Mouse (Mus musculus) hindbrain, embryonic 10.5 days (tissue): ENCODE measurements around the gene Gm15293. TPM values are rescaled to one million over a fixed set of nuclear protein-coding genes. Genes with fewer than 3 reads are reported as not detected.
"Not testable (repeated sequence)": the region's sequence is repeated elsewhere in the genome, so short reads cannot be mapped to it uniquely, and the experiment has no call there.

Source experiments
- DNase-seq: peaks from one replicate; pipeline ENCODE4 v3.0.0-alpha.2; 2017; ENCODE audit warnings: low spot score
- H3K27ac ChIP-seq: fragments of 300-500 bp; sonication (generic); 2 replicates; pipeline ENCODE4 v1.5.1; 2016; ENCODE audit warnings: mild to moderate bottlenecking, moderate library complexity
- H3K27me3 ChIP-seq: fragments of 300-500 bp; sonication (generic); 2 replicates; pipeline ENCODE4 v1.6.1; 2016; ENCODE audit warnings: mild to moderate bottlenecking; ENCODE audit not compliant: poor library complexity, insufficient read depth, severe bottlenecking
- H3K36me3 ChIP-seq: fragments of 300-500 bp; sonication (generic); 2 replicates; pipeline ENCODE4 v1.6.1; 2016; ENCODE audit warnings: mild to moderate bottlenecking, moderate library complexity
- H3K4me1 ChIP-seq: fragments of 300-500 bp; sonication (generic); replicated peaks from 2 replicates; pipeline ENCODE4 v1.6.1; 2016; ENCODE audit warnings: mild to moderate bottlenecking
- H3K4me3 ChIP-seq: fragments of 300-500 bp; sonication (generic); 2 replicates; pipeline ENCODE4 v1.5.1; 2016; ENCODE audit warnings: mild to moderate bottlenecking, moderate library complexity
- H3K9me3 ChIP-seq: fragments of 300-500 bp; sonication (generic); 2 replicates; pipeline ENCODE4 v1.6.1; 2016; ENCODE audit warnings: mild to moderate bottlenecking, moderate library complexity
- WGBS: fragments of 180-500 bp; shearing (Covaris S2); methylation state at CpG from one replicate; pipeline ENCODE4 v1.1.7; 2016; 5-methylcytosine and 5-hydroxymethylcytosine counted together
- polyA plus RNA-seq: library from polyadenylated mRNA; unstranded; fragments of >200 nt; fragmentation: Nextera tagmentation; extraction: Ambion mirVana; gene quantifications from 2 replicates; pipeline ENCODE4 v1.2.1, GENCODE M21; 2016

Gene Gm15293
- polyA plus RNA-seq = not detected in 2 replicates

- not testable (repeated sequence) for H3K27me3 ChIP-seq, H3K36me3 ChIP-seq, DNase-seq, H3K4me1 ChIP-seq, H3K9me3 ChIP-seq, H3K4me3 ChIP-seq, H3K27ac ChIP-seq
- no CpG with 5 or more reads among the region's 1 CpGs for WGBS
Observed at GRCm38 (mm10) chr8:21201261-21201660, at the start of gene Gm15293. Gm15293 (plus strand) TSS chr8:21201561.

DNA sequence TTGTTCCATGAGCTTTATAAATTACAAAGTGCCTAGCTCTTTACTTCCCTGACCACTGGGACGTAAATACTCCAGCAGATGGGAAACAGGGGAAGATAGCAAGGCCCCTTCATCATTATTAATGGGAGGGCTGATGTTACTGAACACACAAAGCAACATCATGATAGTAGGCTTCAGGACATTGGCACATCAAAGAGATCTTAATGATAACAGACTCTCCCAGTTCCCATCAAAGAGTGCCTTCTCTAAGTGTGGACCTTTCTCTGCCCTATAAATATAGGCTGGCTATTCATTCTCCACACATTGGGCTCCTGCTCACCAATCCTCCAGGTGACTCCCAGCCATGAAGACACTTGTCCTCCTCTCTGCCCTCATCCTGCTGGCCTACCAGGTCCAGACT lies 39.4 kb upstream of the Gm15293 start, which contains the start of gene Defa22:
TSS of gene Defa22 (plus strand) at position 301 of the 400 bp plus-strand sequence.
- not testable (repeated sequence) for H3K4me3 ChIP-seq, H3K36me3 ChIP-seq, H3K9me3 ChIP-seq, H3K27me3 ChIP-seq, DNase-seq, H3K4me1 ChIP-seq, H3K27ac ChIP-seq
- WGBS = no CpG with 5 or more reads among the region's 1 CpGs

- H3K36me3 ChIP-seq, H3K27ac ChIP-seq, H3K4me3 ChIP-seq, DNase-seq, H3K9me3 ChIP-seq, H3K27me3 ChIP-seq, H3K4me1 ChIP-seq: not testable (repeated sequence)
- WGBS = no CpG with 5 or more reads among the region's 1 CpGs
Observed at GRCm38 (mm10) chr8:21191314-21191713, 10.0 kb upstream of the Gm15293 start, which contains the start of gene Defa31. Defa31 (plus strand) TSS chr8:21191614.

Other genes starting within 250 kb of the Gm15293 start
- not detected in 2 replicates for gene Defa21, start 176.0 kb upstream of the Gm15293 start, polyA plus RNA-seq
- not detected in 2 replicates for gene Defa23, start 146.5 kb upstream of the Gm15293 start, polyA plus RNA-seq
- not detected in 2 replicates for gene Defa35, start 136.5 kb upstream of the Gm15293 start, polyA plus RNA-seq
- gene Defa25, start 117.1 kb upstream of the Gm15293 start, polyA plus RNA-seq = not detected in 2 replicates
- not detected in 2 replicates for gene Gm14851, start 105.5 kb upstream of the Gm15293 start, polyA plus RNA-seq
- not detected in 2 replicates for gene Defa30, start 66.9 kb upstream of the Gm15293 start, polyA plus RNA-seq
- gene Defa22, start 39.3 kb upstream of the Gm15293 start, polyA plus RNA-seq = not detected in 2 replicates
- not detected in 2 replicates for gene Defa31, start 9.9 kb upstream of the Gm15293 start, polyA plus RNA-seq
- not detected in 2 replicates for gene Gm15292, start 48.2 kb downstream of the Gm15293 start, polyA plus RNA-seq
- gene Defa27, start 114.0 kb downstream of the Gm15293 start, polyA plus RNA-seq = not detected in 2 replicates
- not detected in 2 replicates for gene Defa29, start 125.5 kb downstream of the Gm15293 start, polyA plus RNA-seq
- not detected in 2 replicates for gene Defa2, start 177.0 kb downstream of the Gm15293 start, polyA plus RNA-seq
- not detected in 2 replicates for gene Defa33, start 190.2 kb downstream of the Gm15293 start, polyA plus RNA-seq
- gene Defa36, start 225.8 kb downstream of the Gm15293 start, polyA plus RNA-seq = not detected in 2 replicates